14 mouse cellular contexts compared by ENCODE assay signal in genomic region chr10:9907919-9908502, GRCm38 (mm10). TPM values are rescaled to one million over a fixed set of nuclear protein-coding genes. Genes with fewer than 3 reads are reported as not detected.
DNase-seq lines count a peak whose midpoint lies in the region; ATAC-seq and TF ChIP-seq lines count a peak whose summit lies in the region.
"Had no signal": no experiment of that assay in that cellular context is flagged by ENCODE, and none has a peak within 500 bp of the region (broad histone marks: within the 10 kb centered on the region; RNA-seq: fewer than 3 reads in every experiment).

No protein-coding gene starts in this region.

- peak; percentile 27; the same call in 1 of the 2 replicates for ATAC-seq in liver, postnatal 0 days
- no peak for ATAC-seq in liver, embryonic 11.5 days (replicated peaks; ENCODE audit: low FRiP score)
- no peak for ATAC-seq in intestine, embryonic 15.5 days
- ATAC-seq: intestine, embryonic 16.5 days had no signal

- H3K9ac ChIP-seq in liver, postnatal 0 days (replicated peaks), result no peak overlapping the region
- H3K9ac ChIP-seq in liver, embryonic 11.5 days (ENCODE audit: low read depth, low read length), result no peak overlapping the region
- no peak overlapping the region for H3K9ac ChIP-seq in intestine, embryonic 15.5 days
- H3K9ac ChIP-seq: liver, embryonic 14.5 days had no signal

- WGBS in liver, postnatal 0 days (ENCODE audit: insufficient replicate concordance), result 40% methylated on average over 8 of the region's 8 CpGs
- 57% methylated on average over 8 of the region's 8 CpGs for WGBS in liver, embryonic 11.5 days
- WGBS in intestine, embryonic 15.5 days, result 80% methylated on average over 8 of the region's 8 CpGs

- no peak for TF ChIP-seq CTCF in liver, postnatal 0 days (IDR thresholded peaks at IDR 0.05; ENCODE audit: low read depth)

- no peak overlapping the region for H3K27ac ChIP-seq in liver, postnatal 0 days (ENCODE audit: low read depth)
- H3K27ac ChIP-seq in liver, embryonic 11.5 days (ENCODE audit: low read depth, low read length), result no peak overlapping the region
- no peak overlapping the region for H3K27ac ChIP-seq in intestine, embryonic 15.5 days
- H3K27ac ChIP-seq: liver, embryonic 14.5 days had no signal

- H3K4me3 ChIP-seq in liver, postnatal 0 days (ENCODE audit: low read depth, low read length), result no peak overlapping the region
- no peak overlapping the region for H3K4me3 ChIP-seq in liver, embryonic 11.5 days (ENCODE audit: low read depth, low read length)
- no peak overlapping the region for H3K4me3 ChIP-seq in intestine, embryonic 15.5 days (replicated peaks)

- H3K4me1 ChIP-seq in liver, postnatal 0 days (ENCODE audit: insufficient read depth), result peaks cover 9% of the 10 kb centered on the region
- H3K4me1 ChIP-seq in liver, embryonic 11.5 days (replicated peaks; ENCODE audit: control insufficient read depth, insufficient read depth, low read length), result no peaks in the 10 kb centered on the region
- no peaks in the 10 kb centered on the region for H3K4me1 ChIP-seq in intestine, embryonic 15.5 days (replicated peaks)

- H3K27me3 ChIP-seq in liver, postnatal 0 days (ENCODE audit: insufficient read depth, low read length), result no peaks in the 10 kb centered on the region
- H3K27me3 ChIP-seq in liver, embryonic 11.5 days (replicated peaks; ENCODE audit: control insufficient read depth, insufficient read depth, low read length), result no peaks in the 10 kb centered on the region
- no peaks in the 10 kb centered on the region for H3K27me3 ChIP-seq in splenic B cell, adult 2 months (ENCODE audit: control insufficient read depth, insufficient read depth, low read length, poor library complexity, severe bottlenecking)
- H3K27me3 ChIP-seq in intestine, embryonic 15.5 days (replicated peaks), result no peaks in the 10 kb centered on the region

- no peaks in the 10 kb centered on the region for H3K36me3 ChIP-seq in liver, postnatal 0 days (replicated peaks; ENCODE audit: insufficient read depth, low read length)
- no peaks in the 10 kb centered on the region for H3K36me3 ChIP-seq in liver, embryonic 11.5 days (ENCODE audit: control insufficient read depth, insufficient read depth, low read length)
- H3K36me3 ChIP-seq in splenic B cell, adult 2 months (ENCODE audit: control insufficient read depth, insufficient read depth, low read length, poor library complexity, severe bottlenecking), result no peaks in the 10 kb centered on the region
- no peaks in the 10 kb centered on the region for H3K36me3 ChIP-seq in intestine, embryonic 15.5 days

- peak; percentile 40 for DNase-seq in gastrocnemius, adult 18-20 months (ENCODE audit: low spot score)
- DNase-seq in gastrocnemius, postnatal 14 days, result no peak
- DNase-seq in liver, postnatal 0 days, result no peak
- no peak for DNase-seq in liver, embryonic 11.5 days (ENCODE audit: low spot score)
- peak; percentile 26 to 31 for DNase-seq in heart, postnatal 36 days
- peak; percentile 9 for DNase-seq in splenic B cell, adult 2 months (ENCODE audit: low read depth, low spot score)
- no peak for DNase-seq in left cerebral cortex, adult 8-10 months (ENCODE audit: low spot score in 2 of 2)
- DNase-seq: adrenal gland, postnatal 14 days; B cell, adult 2 months; cerebellum, postnatal 25 days; gastrocnemius, postnatal 36 days had no signal

- intact Hi-C loops in gastrocnemius, postnatal 14 days (cut with DNase I; ENCODE audit: low total_unique reads), result no loop called here
- intact Hi-C loops in heart, postnatal 36 days (cut with DNase I), result loop anchor here (10.0 kb wide), 1 partner anchor 647 kb away; the partner anchor contains the start of gene Rab32

- TF ChIP-seq EP300 in liver, postnatal 0 days (IDR thresholded peaks at IDR 0.05; ENCODE audit: low read depth), result peak; percentile 56; the same call in 1 of the 2 replicates

- no peaks in the 10 kb centered on the region for H3K9me3 ChIP-seq in liver, postnatal 0 days (ENCODE audit: low read length)
- H3K9me3 ChIP-seq in liver, embryonic 11.5 days (ENCODE audit: control insufficient read depth, low read length), result no peaks in the 10 kb centered on the region
- no peaks in the 10 kb centered on the region for H3K9me3 ChIP-seq in intestine, embryonic 15.5 days

- 0 out of 2 replicates have a peak overlapping the region, but pooled peaks have one; percentile 13 for H3K4me2 ChIP-seq in liver, postnatal 0 days (ENCODE audit: low read depth, low read length)
- no peak overlapping the region for H3K4me2 ChIP-seq in liver, embryonic 11.5 days
- no peak overlapping the region for H3K4me2 ChIP-seq in intestine, embryonic 15.5 days (replicated peaks)

RNA-seq across cellular contexts. Expression of gene Stxbp5, which starts 7.1 kb away (rescaled TPM):
- total RNA-seq in gastrocnemius, adult 18-20 months (2021), result 10 to 100 TPM; 10.8 to 12.7 TPM
- total RNA-seq in gastrocnemius, postnatal 14 days (2021), result 1 to 10 TPM; 5.2 to 6.6 TPM
- 1.9 and 2.2 TPM in 2 replicates for polyA plus RNA-seq in liver, postnatal 0 days (2015; fragmentation: Nextera tagmentation; extraction: Ambion mirVana)
- polyA plus RNA-seq in liver, embryonic 11.5 days (2014; fragmentation: Nextera tagmentation; extraction: Ambion mirVana), result 7.4 and 8.2 TPM in 2 replicates
- 10 to 100 TPM; 11.9 to 12.1 TPM for total RNA-seq in heart, postnatal 36 days (2021)
- 100 to 1,000 TPM in 2 of 4 experiments, 10 to 100 TPM in 2; 94.0 to 109 (median 100) TPM for total RNA-seq in left cerebral cortex, adult 8-10 months (2022)
- 5.3 and 5.8 TPM in 2 replicates for polyA plus RNA-seq in intestine, embryonic 15.5 days (2015; fragmentation: Nextera tagmentation; extraction: Ambion mirVana)

Comparison
In these comparisons a context has a peak if more than half of its experiments do, and no peak if none do; other contexts are left out.
1. DNase-seq: peak in gastrocnemius, adult 18-20 months (single experiment), heart, postnatal 36 days (2 of 2) and splenic B cell, adult 2 months (single experiment); none in gastrocnemius, postnatal 14 days (single experiment), liver, postnatal 0 days (single experiment), liver, embryonic 11.5 days (single experiment) and left cerebral cortex, adult 8-10 months (0 of 2).
2. RNA of gene Stxbp5, which starts 7.1 kb away (total RNA-seq): 94.0 to 109 TPM in left cerebral cortex, adult 8-10 months; 10.8 to 12.7 TPM in gastrocnemius, adult 18-20 months, 11.9 to 12.1 TPM in heart, postnatal 36 days and 5.2 to 6.6 TPM in gastrocnemius, postnatal 14 days; every median in the first group is over 4 times any median in the second.